Mouse (Mus musculus): ENCODE data around the gene Psmd8. TPM values are rescaled to one million over a fixed set of nuclear protein-coding genes. Genes with fewer than 3 reads are reported as not detected.
"Not testable (repeated sequence)": the region's sequence is repeated elsewhere in the genome, so short reads cannot be mapped to it uniquely, and the experiment has no call there.

Psmd8 gene
- polyA plus RNA-seq, 1 experiment from 2014 or later, result 112 TPM

DNA sequence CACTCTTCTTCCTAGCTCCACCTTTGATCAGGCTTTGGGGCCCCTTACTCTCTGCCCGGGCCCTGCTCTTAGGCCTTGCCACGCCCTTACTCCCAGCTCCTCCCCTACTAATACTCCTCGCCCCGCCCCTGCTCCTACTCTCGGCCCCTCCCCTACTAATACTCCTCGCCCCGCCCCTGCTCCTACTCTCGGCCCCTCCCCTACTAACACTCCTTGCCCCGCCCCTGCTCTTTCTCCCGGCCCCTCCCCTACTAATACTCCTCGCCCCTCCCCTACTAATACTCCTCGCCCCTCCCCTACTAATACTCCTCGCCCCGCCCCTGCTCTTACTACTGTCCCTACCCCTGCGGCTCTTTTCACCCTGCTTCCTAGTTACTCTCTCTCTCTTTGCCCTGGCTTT, 30.5 kb upstream of the Psmd8 start:
- peak overlapping the region; percentile 47 for H3K4me3 ChIP-seq (replicated peaks)
- not testable (repeated sequence) for H3K27me3 ChIP-seq; H3K36me3 ChIP-seq (replicated peaks); H3K9ac ChIP-seq; H3K9me3 ChIP-seq (replicated peaks)
- peak overlapping the region; percentile 69 for H3K4me2 ChIP-seq
- peak; percentile 63 for ATAC-seq (ENCODE audit: insufficient read depth)
- peak overlapping the region; percentile 70; the same call in 1 of the 2 replicates for H3K27ac ChIP-seq (replicated peaks)
- H3K4me1 ChIP-seq (replicated peaks), result peaks cover 19% of the 10 kb centered on the region
- WGBS (ENCODE audit: insufficient replicate concordance), result 12% methylated on average over 14 of the region's 15 CpGs

DNA sequence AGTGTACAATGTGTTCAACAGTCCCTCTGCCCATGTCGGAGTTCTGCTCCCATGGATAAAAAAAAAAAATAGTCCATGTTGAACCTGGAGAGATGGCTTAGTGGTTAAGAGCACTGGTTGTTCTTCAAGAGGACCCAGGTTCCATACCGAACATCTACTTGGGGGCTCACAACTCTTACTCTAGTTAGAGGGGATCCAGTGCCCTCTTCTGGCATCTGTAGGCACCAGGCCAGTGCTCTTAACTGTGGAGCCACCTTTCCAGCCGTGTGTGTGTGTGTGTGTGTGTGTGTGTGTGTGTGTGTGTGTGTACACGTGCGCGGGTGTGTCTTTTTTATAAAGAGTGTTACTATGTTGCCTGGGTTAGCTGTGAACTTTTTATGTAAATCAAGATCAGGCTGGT, 22.1 kb upstream of the Psmd8 start:
- Histone ChIP-seq H3K9me3 (replicated peaks) (no peaks in the 10 kb centered on the region), H3K27ac (replicated peaks) (no peak overlapping the region), H3K4me1 (replicated peaks) (no peaks in the 10 kb centered on the region), H3K27me3 (no peaks in the 10 kb centered on the region), H3K36me3 (replicated peaks) (no peaks in the 10 kb centered on the region), H3K4me2 (no peak overlapping the region), H3K9ac (no peak overlapping the region), H3K4me3 (replicated peaks) (no peak overlapping the region)
- WGBS (ENCODE audit: insufficient replicate concordance), result 45% methylated on average over 6 of the region's 6 CpGs
- ATAC-seq (ENCODE audit: insufficient read depth), result no peak

DNA sequence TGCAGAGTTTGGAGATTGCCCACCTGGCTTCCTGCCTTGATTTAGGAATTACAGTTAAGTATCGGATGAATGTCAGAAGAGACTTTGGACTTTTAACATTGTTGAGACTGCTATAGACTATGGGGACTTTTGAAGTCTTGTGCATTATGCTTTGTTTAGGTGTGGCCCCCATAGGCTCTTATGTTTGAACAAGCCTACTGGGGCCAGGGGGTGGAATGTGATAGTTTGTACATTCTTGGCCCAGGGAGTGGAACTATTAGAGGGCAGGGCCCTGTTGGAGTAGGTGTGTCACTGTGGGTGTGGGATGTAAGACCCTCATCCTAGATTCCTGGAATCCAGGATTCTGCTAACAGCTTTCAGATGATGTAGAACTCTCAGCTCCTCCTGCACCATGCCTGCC, 13.7 kb upstream of the Psmd8 start:
- H3K4me3 ChIP-seq (replicated peaks); ATAC-seq (ENCODE audit: insufficient read depth); H3K27ac ChIP-seq (replicated peaks); H3K4me1 ChIP-seq (replicated peaks); H3K9ac ChIP-seq; H3K36me3 ChIP-seq (replicated peaks); H3K9me3 ChIP-seq (replicated peaks); H3K4me2 ChIP-seq; H3K27me3 ChIP-seq: not testable (repeated sequence)
- WGBS (ENCODE audit: insufficient replicate concordance), result 79% methylated on average over 1 of the region's 1 CpGs

DNA sequence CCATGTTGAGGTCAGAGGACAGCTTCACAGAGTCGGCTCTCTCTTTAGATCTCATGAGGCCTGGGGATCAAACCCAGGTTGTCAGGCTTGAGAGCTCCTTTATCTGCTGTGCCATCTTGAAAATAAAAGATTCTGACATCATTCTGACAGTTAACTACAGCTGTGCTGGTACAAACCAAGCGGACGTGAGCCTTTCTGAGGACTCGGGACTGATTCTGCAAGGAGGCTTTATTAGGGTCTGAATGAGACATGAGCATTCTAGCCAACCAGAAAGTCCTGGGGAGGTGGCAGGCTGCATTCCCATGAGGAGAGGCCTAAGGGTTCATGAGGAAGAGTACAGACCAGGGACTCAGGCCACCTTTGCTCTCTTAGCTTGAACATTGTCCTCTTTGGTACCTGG, 822 bp upstream of the Psmd8 start:
- not testable (repeated sequence) for H3K9me3 ChIP-seq (replicated peaks); H3K4me3 ChIP-seq (replicated peaks); H3K9ac ChIP-seq; H3K27me3 ChIP-seq; H3K27ac ChIP-seq (replicated peaks); ATAC-seq (ENCODE audit: insufficient read depth)
- Histone ChIP-seq H3K4me2 (peak overlapping the region; percentile 79; the same call in 1 of the 2 replicates), H3K4me1 (replicated peaks) (peaks cover 27% of the 10 kb centered on the region), H3K36me3 (replicated peaks) (peaks cover 14% of the 10 kb centered on the region)
- 72% methylated on average over 4 of the region's 4 CpGs for WGBS (ENCODE audit: insufficient replicate concordance)

DNA sequence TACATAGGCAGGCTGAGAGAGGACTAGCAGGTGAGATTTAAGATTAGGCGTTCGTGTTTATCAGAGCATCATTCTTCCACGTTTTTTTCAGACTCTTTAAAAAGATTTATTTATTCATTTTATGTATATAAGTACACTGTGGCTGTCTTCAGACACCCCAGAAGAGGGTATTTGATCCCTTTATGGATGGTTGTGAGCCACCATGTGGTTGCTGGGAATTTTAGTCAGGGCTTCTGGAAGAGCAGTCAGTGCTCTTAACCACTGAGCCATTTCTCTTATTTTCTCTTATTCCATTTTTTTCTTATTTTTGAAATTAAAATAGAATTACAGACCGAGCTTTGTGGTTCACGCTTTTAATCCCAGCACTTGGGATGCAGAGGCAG, 344 bp upstream of the Psmd8 start:
- peak overlapping the region; percentile 79 for H3K4me3 ChIP-seq (replicated peaks)
- H3K9me3 ChIP-seq (replicated peaks), result no peaks in the 10 kb centered on the region
- ATAC-seq (ENCODE audit: insufficient read depth), result no peak
- H3K27me3 ChIP-seq, result no peaks in the 10 kb centered on the region
- H3K27ac ChIP-seq (replicated peaks), result peak overlapping the region; percentile 48; the same call in 1 of the 2 replicates
- H3K36me3 ChIP-seq (replicated peaks), result peaks cover 19% of the 10 kb centered on the region
- H3K4me2 ChIP-seq, result peak overlapping the region; percentile 79
- H3K4me1 ChIP-seq (replicated peaks), result peaks cover 27% of the 10 kb centered on the region
- H3K9ac ChIP-seq, result no peak overlapping the region
- WGBS (ENCODE audit: insufficient replicate concordance), result 35% methylated on average over 5 of the region's 5 CpGs

DNA sequence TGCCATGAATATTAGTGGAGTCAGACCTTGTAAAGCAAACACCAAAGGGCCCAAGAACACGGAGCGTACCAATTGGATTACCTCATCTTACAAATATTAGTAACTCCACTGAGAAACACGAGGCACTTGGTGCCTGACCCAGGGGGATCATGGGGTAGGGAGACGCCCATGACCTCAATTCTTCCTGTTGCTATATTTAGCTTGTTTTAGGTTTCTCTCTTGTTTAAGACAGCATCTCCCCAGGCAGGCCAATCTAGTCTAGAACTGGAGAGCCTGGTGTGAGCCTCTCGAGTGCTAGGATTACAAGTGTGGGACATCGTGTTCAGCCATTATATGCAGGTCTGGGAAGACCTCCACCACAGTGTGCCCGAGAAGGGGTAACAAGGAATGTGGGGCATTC, 1.2 kb downstream of the Psmd8 start:
- 11% methylated on average over 7 of the region's 7 CpGs for WGBS (ENCODE audit: insufficient replicate concordance)
- no peaks in the 10 kb centered on the region for H3K27me3 ChIP-seq
- H3K9ac ChIP-seq, result peak overlapping the region; percentile 79
- no peaks in the 10 kb centered on the region for H3K9me3 ChIP-seq (replicated peaks)
- H3K4me1 ChIP-seq (replicated peaks), result peaks cover 27% of the 10 kb centered on the region
- peak overlapping the region; percentile 79 for H3K4me3 ChIP-seq (replicated peaks)
- H3K27ac ChIP-seq (replicated peaks), result peak overlapping the region; percentile 70
- H3K36me3 ChIP-seq (replicated peaks), result peaks cover 34% of the 10 kb centered on the region
- no peak for ATAC-seq (ENCODE audit: insufficient read depth)
- peak overlapping the region; percentile 79 for H3K4me2 ChIP-seq

DNA sequence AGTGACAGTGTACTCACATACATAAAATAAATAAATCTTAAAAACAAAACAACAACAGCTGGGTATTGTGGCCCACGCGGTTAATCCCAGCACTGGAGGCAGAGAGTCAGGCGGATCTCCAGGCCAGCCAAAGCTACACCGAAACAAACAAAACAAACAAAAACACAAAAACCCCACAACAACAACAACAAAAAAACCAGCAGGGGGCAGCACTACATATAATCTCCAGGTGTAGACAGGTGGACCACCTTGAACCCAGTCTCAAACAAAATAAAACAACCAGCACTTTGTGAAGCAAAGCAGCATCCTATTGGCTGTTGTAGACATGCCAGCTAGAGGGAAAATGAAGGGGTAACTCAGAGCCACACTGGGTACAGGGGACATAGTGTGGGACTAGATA, 2.4 kb downstream of the Psmd8 start:
- Histone ChIP-seq H3K27me3 (peaks cover 8% of the 10 kb centered on the region), H3K4me1 (replicated peaks) (peaks cover 27% of the 10 kb centered on the region), H3K36me3 (replicated peaks) (peaks cover 46% of the 10 kb centered on the region), H3K9ac (no peak overlapping the region), H3K4me3 (replicated peaks) (no peak overlapping the region), H3K27ac (replicated peaks) (no peak overlapping the region), H3K9me3 (replicated peaks) (no peaks in the 10 kb centered on the region), H3K4me2 (0 out of 2 replicates have a peak overlapping the region, but pooled peaks have one; percentile 79)
- WGBS (ENCODE audit: insufficient replicate concordance), result 84% methylated on average over 4 of the region's 4 CpGs
- no peak for ATAC-seq (ENCODE audit: insufficient read depth)

DNA sequence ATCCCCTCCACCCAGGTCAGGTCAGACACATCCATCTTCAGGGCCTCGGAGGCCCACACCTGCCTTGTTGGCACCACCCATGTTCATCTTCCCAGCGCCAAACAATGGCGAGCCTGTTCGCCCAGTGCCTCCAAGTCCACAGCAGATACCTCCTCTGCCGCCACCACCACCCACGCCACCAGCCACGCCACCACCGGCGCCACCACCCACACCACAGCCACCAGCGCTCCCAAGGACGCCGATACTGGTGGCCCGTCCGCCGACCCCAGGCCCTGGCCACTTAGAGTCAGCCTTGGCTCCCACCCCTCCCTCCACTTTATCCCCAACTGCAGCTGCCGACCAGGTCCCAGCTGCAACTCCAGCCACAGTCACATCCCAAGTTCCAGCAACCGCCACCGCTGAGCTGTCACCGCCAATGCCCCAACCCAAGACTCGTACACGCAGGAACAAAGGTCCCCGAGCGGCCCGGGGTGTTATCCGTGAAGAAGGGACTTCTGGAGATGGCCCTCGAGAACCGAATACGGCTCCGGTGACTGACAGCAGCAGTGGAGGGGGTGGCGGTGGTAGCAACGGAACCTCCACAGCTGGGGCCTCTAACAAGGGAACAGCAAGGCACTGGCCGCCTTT, 8.0 kb downstream of the Psmd8 start:
- 52% methylated on average over 32 of the region's 32 CpGs for WGBS (ENCODE audit: insufficient replicate concordance)

DNA sequence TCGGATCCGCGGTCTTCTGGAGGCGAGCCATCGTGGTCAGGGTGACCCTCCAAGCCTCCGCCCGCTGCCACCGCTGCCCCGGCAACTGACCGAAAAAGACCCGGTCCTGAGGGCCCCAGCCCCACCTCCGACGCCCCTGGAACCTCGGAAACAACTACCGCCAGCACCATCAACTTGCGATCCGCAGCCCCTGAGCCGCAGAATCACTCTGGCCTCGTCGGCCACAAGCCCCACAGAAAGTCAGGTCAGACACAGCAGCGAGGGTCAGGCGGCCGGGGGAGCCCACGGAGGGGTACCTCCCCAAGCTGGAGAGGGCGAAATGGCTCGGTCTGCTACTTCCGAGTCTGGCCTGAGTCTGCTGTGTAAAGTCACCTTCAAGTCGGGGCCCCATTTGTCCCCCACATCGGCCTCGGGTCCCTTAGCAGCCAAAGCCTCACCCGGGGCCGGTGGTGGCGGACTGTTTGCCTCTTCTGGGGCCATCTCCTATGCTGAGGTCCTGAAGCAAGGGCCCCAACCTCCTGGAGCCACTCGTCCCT, 8.9 kb downstream of the Psmd8 start:
- Histone ChIP-seq H3K9ac (no peak overlapping the region), H3K27ac (replicated peaks) (no peak overlapping the region), H3K27me3 (peaks cover 71% of the 10 kb centered on the region), H3K4me1 (replicated peaks) (peaks cover 36% of the 10 kb centered on the region), H3K4me2 (peak overlapping the region; percentile 71), H3K9me3 (replicated peaks) (no peaks in the 10 kb centered on the region), H3K4me3 (replicated peaks) (peak overlapping the region; percentile 54), H3K36me3 (replicated peaks) (peaks cover 36% of the 10 kb centered on the region)
- ATAC-seq (ENCODE audit: insufficient read depth), result no peak
- WGBS (ENCODE audit: insufficient replicate concordance), result 7% methylated on average over 34 of the region's 34 CpGs

More for the DNA sequence above, 8.0 kb downstream of the Psmd8 start:
- Histone ChIP-seq H3K36me3 (replicated peaks) (peaks cover 43% of the 10 kb centered on the region), H3K27ac (replicated peaks) (no peak overlapping the region), H3K9me3 (replicated peaks) (no peaks in the 10 kb centered on the region), H3K4me1 (replicated peaks) (peaks cover 36% of the 10 kb centered on the region), H3K4me3 (replicated peaks) (no peak overlapping the region), H3K9ac (no peak overlapping the region), H3K27me3 (peaks cover 64% of the 10 kb centered on the region), H3K4me2 (no peak overlapping the region)
- ATAC-seq (ENCODE audit: insufficient read depth), result no peak

DNA sequence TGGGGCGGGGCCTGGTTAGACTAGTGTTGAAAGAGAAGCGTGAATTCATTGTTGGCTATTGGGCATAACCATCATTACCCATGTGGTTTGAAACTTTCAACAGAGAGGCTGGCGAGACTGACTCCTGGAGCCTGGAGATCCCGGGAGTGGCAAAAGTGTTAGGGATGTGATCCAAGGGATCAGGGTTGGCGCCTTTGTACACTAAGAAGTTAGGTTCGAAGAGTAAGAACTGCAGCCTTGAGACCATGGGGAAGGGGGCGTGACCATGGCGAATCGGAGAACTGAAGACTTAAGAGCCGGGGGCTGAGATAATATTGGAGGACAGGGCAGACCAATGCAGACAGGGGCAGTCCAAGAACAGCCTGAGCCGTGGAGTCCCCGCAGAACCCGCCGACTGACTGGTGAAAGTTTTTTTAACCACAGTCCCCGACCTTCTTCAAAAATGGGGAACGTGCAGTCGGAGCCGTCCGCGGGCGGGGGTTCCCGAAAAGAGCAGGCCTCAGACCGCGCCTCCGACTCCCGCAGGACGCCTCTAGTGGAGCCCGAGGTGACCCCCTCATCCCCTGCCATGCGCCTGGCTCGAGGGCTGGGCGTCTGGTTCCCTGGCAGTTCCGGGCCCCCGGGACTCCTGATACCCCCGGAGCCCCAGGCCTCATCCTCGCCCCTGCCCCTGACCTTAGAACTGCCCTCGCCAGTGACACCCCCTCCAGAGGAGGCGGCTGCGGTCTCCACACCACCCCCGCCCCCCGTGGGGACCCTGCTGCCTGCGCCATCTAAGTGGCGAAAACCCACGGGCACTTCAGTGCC, 9.5 kb downstream of the Psmd8 start:
- Histone ChIP-seq H3K4me1 (replicated peaks) (peaks cover 36% of the 10 kb centered on the region), H3K27me3 (peaks cover 75% of the 10 kb centered on the region), H3K4me2 (peak overlapping the region; percentile 71), H3K9ac (no peak overlapping the region), H3K9me3 (replicated peaks) (no peaks in the 10 kb centered on the region), H3K4me3 (replicated peaks) (peak overlapping the region; percentile 54), H3K27ac (replicated peaks) (no peak overlapping the region), H3K36me3 (replicated peaks) (peaks cover 29% of the 10 kb centered on the region)
- 2% methylated on average over 43 of the region's 43 CpGs for WGBS (ENCODE audit: insufficient replicate concordance)
- ATAC-seq (ENCODE audit: insufficient read depth), result no peak

DNA sequence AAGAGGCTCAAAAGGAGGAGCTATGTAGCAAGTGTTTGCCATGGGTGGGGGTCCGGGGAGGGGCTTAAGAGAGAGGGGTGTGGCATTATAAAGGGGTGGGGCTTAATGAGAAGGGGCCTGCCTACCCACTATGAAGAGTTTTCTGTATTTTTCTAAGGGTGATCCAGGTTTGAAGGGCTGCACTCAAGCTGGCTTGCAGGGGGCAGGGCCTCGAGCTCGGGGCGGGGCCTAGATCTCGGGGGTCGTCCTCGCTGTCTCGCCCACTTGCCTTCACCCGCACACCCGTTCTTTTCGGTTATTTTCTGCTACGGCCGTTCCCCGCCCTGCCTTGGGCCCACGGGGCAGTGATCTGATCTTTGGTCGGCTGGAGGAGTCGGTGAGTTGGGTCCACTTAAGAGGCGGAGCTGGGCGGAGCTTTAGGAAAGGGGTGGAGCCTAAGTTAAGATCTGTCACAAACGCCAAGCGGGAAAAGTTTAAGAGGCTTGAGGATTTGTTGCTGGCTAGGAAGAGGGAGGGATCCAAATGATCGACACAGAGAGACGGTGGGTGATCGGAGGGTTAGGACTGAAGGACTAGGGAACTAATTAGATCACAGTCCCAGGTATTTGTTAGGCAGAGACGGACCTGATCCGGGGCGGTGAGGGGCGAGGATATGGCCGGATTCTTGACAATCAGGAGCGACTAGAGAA, 10.3 kb downstream of the Psmd8 start, which contains the start of the genes Ggn and Spred3:
TSS of gene Ggn (plus strand) at position 145 of the 689 bp plus-strand sequence.
TSS of gene Spred3 (minus strand) at position 346 of the 689 bp plus-strand sequence.
- peak; percentile 33 for ATAC-seq (ENCODE audit: insufficient read depth)
- no peaks in the 10 kb centered on the region for H3K9me3 ChIP-seq (replicated peaks)
- peaks cover 22% of the 10 kb centered on the region for H3K36me3 ChIP-seq (replicated peaks)
- peaks cover 75% of the 10 kb centered on the region for H3K27me3 ChIP-seq
- no peak within 1 kb of the TSS for H3K27ac ChIP-seq (replicated peaks)
- H3K9ac ChIP-seq, result no peak within 1 kb of the TSS; the same call in 1 of the 2 replicates
- H3K4me1 ChIP-seq (replicated peaks), result peaks cover 36% of the 10 kb centered on the region
- under 1% methylated on average over 30 of the region's 30 CpGs for WGBS (ENCODE audit: insufficient replicate concordance)
- H3K4me3 ChIP-seq (replicated peaks), result peak within 1 kb of the TSS; percentile 54
- H3K4me2 ChIP-seq, result peak within 1 kb of the TSS; percentile 71

All from liver, embryonic 15.5 days (tissue).